Mouse (Mus musculus): ENCODE results near the gene Skap1.

Skap1 gene

GRCm38 (mm10) chr11:96465426-96466056, 1.1 kb downstream of the Skap1 start:
- DNase-seq (ENCODE audit: low spot score), result no peak

GRCm38 (mm10) chr11:96466382-96466781, 2.0 kb downstream of the Skap1 start:
- DNase-seq (ENCODE audit: low spot score), result no peak

- DNase-seq (ENCODE audit: low spot score), result no peak
These were observed 2.6 kb downstream of the Skap1 start for GRCm38 (mm10) chr11:96466987-96467386.

GRCm38 (mm10) chr11:96468048-96468745, 3.8 kb downstream of the Skap1 start:
- no peak for DNase-seq (ENCODE audit: low spot score)

- no peak for DNase-seq (ENCODE audit: low spot score)
These were observed 18.3 kb downstream of the Skap1 start for GRCm38 (mm10) chr11:96482711-96483110.

GRCm38 (mm10) chr11:96483179-96483578, 18.8 kb downstream of the Skap1 start:
- no peak for DNase-seq (ENCODE audit: low spot score)

- DNase-seq (ENCODE audit: low spot score), result no peak
These were observed 34.1 kb downstream of the Skap1 start for GRCm38 (mm10) chr11:96498481-96498880.

- DNase-seq (ENCODE audit: low spot score), result no peak
These were observed 36.6 kb downstream of the Skap1 start for GRCm38 (mm10) chr11:96501042-96501441.

GRCm38 (mm10) chr11:96502948-96503347, 38.6 kb downstream of the Skap1 start:
- no peak for DNase-seq (ENCODE audit: low spot score)

- no peak for DNase-seq (ENCODE audit: low spot score)
These were observed 40.2 kb downstream of the Skap1 start for GRCm38 (mm10) chr11:96504509-96505119.

GRCm38 (mm10) chr11:96505841-96506240, 41.4 kb downstream of the Skap1 start:
- DNase-seq (ENCODE audit: low spot score), result no peak

GRCm38 (mm10) chr11:96515164-96515563, 50.8 kb downstream of the Skap1 start:
- DNase-seq (ENCODE audit: low spot score), result no peak

- DNase-seq (ENCODE audit: low spot score), result no peak
These were observed 60.1 kb downstream of the Skap1 start for GRCm38 (mm10) chr11:96524541-96524940.

GRCm38 (mm10) chr11:96526137-96526621, 61.8 kb downstream of the Skap1 start:
- no peak for DNase-seq (ENCODE audit: low spot score)

- peak; percentile 8 for DNase-seq (ENCODE audit: low spot score)
These were observed 67.5 kb downstream of the Skap1 start for GRCm38 (mm10) chr11:96531757-96532433.

- DNase-seq (ENCODE audit: low spot score), result no peak
These were observed 70.1 kb downstream of the Skap1 start for GRCm38 (mm10) chr11:96534531-96534930.

- peak; percentile 27 for DNase-seq (ENCODE audit: low spot score)
These were observed 71.8 kb downstream of the Skap1 start for GRCm38 (mm10) chr11:96536146-96536545.

GRCm38 (mm10) chr11:96542003-96542402, 77.6 kb downstream of the Skap1 start:
- no peak for DNase-seq (ENCODE audit: low spot score)

- no peak for DNase-seq (ENCODE audit: low spot score)
These were observed 78.2 kb downstream of the Skap1 start for GRCm38 (mm10) chr11:96542561-96542960.

- DNase-seq (ENCODE audit: low spot score), result no peak
These were observed 82.0 kb downstream of the Skap1 start for GRCm38 (mm10) chr11:96546428-96546827.

GRCm38 (mm10) chr11:96550960-96551703, 86.7 kb downstream of the Skap1 start:
- DNase-seq (ENCODE audit: low spot score), result no peak

GRCm38 (mm10) chr11:96553091-96553490, 88.7 kb downstream of the Skap1 start:
- peak; percentile 12 for DNase-seq (ENCODE audit: low spot score)

All from yolk sac, embryonic 10.5 days (tissue).